Mouse (Mus musculus): Measurements from ENCODE around the gene Btbd11.

The Btbd11 gene

GRCm38 (mm10) chr10:85420851-85421628, 34.4 kb downstream of the Btbd11 start:
- in situ Hi-C loops (cut with MboI, MseI): no loop called here

DNA sequence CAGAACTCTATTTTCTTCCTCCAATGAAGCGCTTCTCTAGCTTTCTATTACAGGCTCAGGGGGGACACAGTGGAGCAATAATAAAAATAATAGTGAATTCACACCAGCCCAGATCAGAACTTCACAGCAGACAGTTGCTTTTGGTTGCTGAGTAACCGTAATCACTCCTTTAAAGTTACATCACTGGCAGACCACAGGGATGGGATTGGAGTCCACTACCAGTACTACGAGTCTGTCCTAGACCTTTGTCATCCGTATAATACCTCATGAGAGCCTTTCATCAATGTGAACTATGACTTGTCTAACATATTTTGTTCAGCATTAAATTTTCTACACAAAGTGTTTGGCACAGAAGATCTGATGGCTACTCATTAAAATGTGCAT, 35.0 kb downstream of the Btbd11 start:
- in situ Hi-C loops (cut with MboI, MseI): no loop called here

DNA sequence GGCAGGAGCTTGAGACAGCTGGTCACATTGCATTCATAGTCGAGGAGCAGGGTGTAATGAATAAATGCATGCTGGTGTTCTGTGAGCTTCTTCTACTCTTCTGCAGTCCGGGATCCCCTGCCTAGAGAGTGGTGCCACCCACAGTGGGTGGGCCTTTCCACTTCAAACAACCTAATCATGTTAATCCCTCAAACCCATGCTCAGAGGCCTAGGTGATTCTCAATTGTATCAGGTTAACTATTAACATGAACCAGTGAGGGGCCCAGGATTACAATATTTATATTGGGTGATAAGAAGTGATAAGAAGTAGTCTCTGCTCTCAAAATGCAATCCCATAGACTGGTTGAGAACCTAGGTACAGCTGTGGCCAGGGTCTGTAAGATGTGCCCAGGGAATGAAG, 39.1 kb downstream of the Btbd11 start:
- in situ Hi-C loops (cut with MboI, MseI): no loop called here

DNA sequence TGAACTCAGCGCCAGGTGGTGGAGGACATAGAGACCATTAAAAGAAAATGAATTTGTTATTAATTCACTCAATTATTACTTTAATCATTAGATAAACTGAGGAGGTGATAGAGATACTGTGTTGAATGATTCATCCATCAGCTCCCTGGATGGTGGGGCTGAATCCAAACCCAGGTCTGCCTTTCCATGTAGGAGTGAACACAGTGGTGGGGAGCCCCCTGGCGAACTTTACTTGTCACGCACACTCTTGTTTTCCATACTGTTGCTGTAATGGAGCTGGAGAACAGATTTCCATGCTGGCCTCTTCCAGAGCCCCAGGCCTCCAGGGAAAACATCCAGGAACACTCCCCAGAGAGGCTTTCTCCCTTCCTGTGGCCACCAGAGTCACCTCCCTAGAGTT, 50.6 kb downstream of the Btbd11 start:
- in situ Hi-C loops (cut with MboI, MseI): no loop called here

- in situ Hi-C loops (cut with MboI, MseI): no loop called here
These were observed 56.8 kb downstream of the Btbd11 start for GRCm38 (mm10) chr10:85443371-85443770.

GRCm38 (mm10) chr10:85445891-85446290, 59.3 kb downstream of the Btbd11 start:
- in situ Hi-C loops (cut with MboI, MseI): no loop called here

DNA sequence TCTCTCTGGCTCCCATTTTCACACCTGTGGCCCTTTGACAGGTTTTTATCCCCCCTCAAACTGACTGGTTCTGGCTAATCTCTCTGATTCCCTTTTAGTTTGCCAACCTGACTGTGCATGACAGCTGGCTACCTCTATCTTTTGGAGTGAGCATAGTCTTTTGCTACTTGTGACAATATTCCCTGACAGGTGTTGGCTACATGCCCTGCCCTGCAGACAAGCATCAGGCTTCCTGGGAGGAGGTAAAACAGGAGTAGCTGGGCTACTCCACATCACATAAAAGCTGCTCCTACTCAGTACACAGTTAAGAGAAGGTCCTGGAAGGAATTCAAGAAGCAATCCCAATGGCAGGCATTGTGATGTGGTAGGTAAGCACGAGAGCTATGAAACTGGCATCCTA, 60.1 kb downstream of the Btbd11 start:
- in situ Hi-C loops (cut with MboI, MseI): no loop called here

DNA sequence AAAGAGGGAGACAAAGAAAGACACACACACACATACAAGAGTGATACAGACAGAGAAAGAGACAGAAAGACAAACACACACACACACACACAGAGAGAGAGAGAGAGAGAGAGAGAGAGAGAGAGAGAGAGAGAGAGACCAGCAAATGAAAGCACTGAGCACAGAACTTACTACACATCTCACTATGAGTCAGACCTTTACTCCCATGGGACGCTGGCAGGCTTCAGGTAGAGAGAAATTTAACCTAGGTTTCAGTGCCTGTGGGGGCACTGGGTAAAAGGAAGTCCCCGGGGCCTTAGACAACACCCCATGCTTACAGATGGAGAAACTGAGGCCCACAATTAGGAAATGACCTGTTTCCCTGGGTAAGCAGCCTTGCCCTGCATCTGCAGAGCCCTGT, 61.3 kb downstream of the Btbd11 start:
- in situ Hi-C loops (cut with MboI, MseI): no loop called here

GRCm38 (mm10) chr10:85451629-85452368, 65.2 kb downstream of the Btbd11 start:
- in situ Hi-C loops (cut with MboI, MseI): no loop called here

DNA sequence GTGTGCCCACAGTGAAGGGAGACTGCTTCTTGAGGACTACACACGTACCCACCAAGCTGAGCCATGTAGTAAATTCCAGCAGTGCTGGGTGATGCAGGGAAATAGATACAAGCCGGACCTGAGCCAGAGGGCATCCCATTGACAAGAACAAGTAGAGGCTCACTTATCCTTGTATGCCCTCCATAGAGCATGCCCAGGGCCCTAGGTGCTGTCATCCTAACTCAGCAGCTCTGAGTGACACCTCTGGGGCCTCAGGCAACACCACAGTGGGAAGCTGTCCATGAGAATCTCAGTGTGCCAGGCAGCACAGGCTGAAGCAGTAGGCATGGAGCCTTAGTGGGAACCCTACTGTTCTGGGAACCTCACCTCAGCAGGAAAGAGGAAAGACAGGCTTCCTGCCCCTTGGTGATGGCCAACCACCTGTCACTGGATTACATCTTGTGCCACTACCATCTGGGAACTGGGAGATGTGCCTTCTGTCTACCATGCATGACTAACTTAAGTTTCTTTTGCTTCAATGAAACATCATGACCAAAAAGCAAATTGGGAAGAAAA, 66.7 kb downstream of the Btbd11 start:
- in situ Hi-C loops (cut with MboI, MseI): no loop called here

DNA sequence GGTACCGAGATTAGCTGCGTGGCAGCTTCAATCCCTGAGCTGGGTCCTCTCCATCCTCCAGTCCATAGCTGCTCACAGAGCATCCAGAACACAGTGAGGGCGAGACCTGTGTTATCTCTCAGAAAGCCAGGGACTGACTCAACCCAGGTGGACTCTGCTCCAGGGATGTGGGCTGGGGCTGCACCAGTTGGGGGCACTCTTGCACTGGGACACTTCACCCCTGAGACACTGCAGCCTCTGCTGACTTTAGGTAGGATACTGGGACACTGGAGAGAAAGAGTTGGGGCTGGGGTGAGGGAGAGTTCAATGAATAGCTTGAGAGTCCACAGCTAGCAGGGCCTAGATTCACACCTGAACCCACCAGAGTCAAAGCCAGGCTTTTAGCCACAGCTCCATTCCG, 69.4 kb downstream of the Btbd11 start:
- in situ Hi-C loops (cut with MboI, MseI): no loop called here

- in situ Hi-C loops (cut with MboI, MseI): no loop called here
These were observed 72.2 kb downstream of the Btbd11 start for GRCm38 (mm10) chr10:85458744-85459344.

- in situ Hi-C loops (cut with MboI, MseI): no loop called here
These were observed 74.1 kb downstream of the Btbd11 start for GRCm38 (mm10) chr10:85460736-85461135.

DNA sequence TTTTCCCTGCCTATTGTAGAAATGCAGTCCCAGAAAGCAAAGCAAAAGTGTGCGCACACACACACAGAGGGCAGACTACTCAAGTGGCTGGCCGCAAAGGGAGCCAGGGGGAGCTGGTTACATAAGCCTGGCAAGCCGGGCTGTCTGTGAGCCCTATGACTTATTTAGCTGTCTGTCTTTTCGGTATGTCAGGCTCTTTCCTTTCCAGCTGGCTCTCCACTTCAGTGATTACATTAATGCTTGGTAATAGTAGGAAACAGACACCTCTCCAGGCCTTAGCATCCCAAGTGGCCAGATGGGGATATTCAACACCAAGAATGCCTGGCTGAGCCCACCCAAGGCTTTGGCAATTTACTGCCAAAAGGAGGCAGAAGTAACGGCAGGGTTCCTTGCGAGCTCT, 77.5 kb downstream of the Btbd11 start:
- in situ Hi-C loops (cut with MboI, MseI): no loop called here

DNA sequence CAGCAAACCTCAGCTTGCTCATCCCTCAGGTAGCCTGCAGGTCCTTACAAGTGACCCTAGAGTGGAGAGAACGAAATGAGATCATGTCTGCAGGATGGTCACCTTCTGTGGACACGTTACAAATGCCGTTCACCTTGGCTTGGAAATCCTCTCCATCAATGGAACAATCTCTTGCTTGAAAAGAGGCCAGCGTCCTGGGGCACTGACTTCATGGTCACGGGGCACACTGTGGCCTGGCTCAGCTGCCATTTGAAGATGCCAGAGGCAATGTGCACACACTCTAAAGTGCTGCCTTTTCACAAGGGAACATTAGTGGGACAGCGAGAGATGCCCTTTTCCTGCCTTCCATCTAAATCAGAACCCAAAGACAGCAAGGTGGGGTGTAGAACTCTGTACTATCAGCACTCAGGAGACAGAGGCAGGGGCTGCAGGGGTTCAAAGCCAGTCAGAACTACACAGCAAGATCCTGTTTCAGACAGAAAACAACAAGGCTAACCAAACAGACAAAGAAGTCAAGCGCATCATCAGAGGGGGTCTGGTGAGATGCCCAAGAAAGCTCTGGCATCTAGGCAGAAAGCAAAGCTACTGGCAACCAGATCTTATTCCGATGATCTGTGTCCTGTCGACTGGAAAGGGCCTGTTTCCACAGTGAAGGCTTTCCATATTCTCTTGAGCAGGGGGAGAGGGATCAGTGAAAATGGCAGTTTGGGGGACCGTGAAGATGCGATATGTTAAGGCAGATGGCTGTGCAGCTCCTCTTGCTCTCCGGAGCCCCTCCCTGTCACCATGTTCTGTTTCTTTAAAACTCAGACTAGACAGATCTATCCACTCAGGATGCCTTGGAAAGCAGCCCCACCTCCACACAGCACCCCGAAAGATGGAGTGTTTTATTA, 79.1 kb downstream of the Btbd11 start:
- in situ Hi-C loops (cut with MboI, MseI): no loop called here

GRCm38 (mm10) chr10:85466409-85466761, 79.8 kb downstream of the Btbd11 start:
- in situ Hi-C loops (cut with MboI, MseI): no loop called here

DNA sequence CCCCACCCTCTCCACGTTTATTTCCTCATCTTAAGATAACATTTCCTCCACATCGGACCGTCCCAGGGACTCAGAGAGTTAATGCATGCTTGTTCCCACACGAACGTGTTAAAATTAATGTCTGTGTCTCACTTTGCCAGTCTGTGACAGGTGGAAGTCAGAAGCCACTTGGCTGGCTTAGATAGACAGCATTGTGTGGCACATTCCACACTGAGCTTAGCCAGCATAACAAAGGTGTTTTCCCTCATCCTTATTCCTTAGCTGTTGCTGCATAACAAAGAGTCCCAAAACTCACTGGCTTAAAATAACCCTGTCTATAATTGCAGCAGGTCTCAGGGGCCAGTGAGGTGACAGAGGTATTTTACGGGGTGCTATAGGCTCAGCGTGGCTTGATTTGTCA, 80.8 kb downstream of the Btbd11 start:
- in situ Hi-C loops (cut with MboI, MseI): no loop called here

GRCm38 (mm10) chr10:85468527-85468926, 81.9 kb downstream of the Btbd11 start:
- in situ Hi-C loops (cut with MboI, MseI): no loop called here

DNA sequence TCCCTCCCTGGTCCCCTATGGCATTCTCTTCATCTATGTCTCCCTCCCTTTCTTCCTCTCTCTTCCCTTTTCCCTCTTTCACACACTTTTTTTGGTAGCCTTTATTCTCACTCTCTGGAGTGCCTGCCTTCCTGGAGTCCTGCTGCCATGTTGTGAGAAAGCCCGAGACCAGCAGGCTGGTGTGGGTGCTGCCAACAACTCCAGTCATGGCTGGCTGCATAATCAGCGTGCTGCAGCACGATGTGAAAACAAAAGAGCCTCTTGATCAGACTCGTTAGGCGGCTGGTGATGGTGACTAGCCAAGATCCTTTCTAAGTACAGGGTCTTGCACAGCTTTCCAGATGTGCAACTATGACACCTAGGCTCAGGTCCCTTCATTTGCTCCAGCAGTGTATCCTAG, 82.7 kb downstream of the Btbd11 start:
- in situ Hi-C loops (cut with MboI, MseI): no loop called here

DNA sequence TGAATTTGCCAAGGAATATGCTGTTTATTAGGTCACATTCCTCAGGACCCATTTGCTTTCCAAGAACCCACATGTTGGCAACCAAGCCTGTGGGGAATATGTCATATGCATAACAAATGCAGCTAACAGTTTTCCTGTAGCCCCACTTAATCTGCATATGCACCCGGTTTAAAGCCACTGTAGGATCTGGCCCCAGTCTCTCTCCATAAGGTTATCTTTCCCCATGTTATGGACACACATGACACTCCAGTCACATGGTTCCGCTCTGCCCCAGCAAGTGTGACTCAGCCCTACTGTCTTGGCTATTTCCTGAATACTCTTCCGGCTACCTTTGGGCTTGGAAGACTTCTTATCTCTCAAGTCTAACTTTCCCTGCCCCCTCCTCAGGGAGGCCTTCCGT, 86.7 kb downstream of the Btbd11 start:
- in situ Hi-C loops (cut with MboI, MseI): loop anchor here (10.0 kb wide), 1 partner anchor 1838 kb away; no protein-coding TSS in a partner anchor

DNA sequence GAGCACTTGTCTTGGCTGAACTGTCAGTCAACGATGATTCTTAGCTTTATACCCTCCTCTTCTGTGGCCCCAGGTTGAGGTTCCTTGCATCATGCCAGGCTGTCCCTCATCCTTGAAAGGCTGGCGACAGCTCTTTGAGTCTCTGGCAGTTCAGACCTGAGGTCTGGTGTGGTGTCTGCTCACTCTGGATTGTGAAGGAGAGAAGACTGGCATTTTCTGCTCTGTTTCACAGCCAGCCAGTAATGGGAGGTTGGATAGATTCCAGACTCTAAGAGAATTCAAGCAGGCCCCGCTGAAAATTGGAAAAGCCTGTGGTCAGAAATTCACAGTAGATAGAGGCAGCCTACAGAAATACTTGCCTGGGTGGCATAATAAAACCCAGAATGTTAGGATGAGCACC, 87.3 kb downstream of the Btbd11 start:
- in situ Hi-C loops (cut with MboI, MseI): loop anchor here (10.0 kb wide), 1 partner anchor 1839 kb away; no protein-coding TSS in a partner anchor
